Mouse (Mus musculus) neural tube, postnatal 0 days (tissue): ENCODE results near the gene Lce1e. TPM values are rescaled to one million over a fixed set of nuclear protein-coding genes. Genes with fewer than 3 reads are reported as not detected.

Experiments
- polyA plus RNA-seq: library from polyadenylated mRNA; unstranded; fragments of >200 nt; fragmentation: Nextera tagmentation; extraction: Ambion mirVana; gene quantifications from 2 replicates; pipeline ENCODE4 v1.2.1, GENCODE M21; 2015

Lce1e gene
- not detected in 2 replicates for polyA plus RNA-seq

GRCm38 (mm10) chr3:92708974-92709373, at the start of gene Lce1e:
Lce1e (minus strand) TSS chr3:92709074.

DNA sequence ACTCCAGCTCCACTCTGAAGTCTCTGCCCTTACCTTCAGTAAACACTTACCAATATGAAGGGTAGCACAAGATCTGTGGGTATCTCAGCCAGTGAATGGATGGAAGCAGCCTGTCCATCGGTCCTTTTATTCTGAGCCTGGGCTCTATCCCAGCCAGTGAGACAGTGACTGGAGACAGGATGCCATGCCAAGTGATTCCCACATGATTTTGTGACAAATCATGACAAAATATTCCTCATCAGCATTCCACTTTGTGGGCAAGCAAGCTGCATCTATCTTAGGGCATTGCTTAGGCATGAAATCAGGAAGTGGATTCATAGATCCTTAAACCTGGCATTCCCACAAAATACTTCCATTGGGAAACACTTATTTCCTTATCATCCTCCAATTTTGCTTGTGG, 43.4 kb upstream of the Lce1e start, which contains the start of gene Lce1g:
TSS of gene Lce1g (minus strand) at position 101 of the 400 bp plus-strand sequence.

GRCm38 (mm10) chr3:92738996-92739395, 30.1 kb upstream of the Lce1e start, which contains the start of gene Gm38119:
Gm38119 (minus strand) TSS chr3:92739096.

GRCm38 (mm10) chr3:92720250-92720649, 11.4 kb upstream of the Lce1e start, which contains the start of gene Lce1f:
Lce1f (minus strand) TSS chr3:92720350.

DNA sequence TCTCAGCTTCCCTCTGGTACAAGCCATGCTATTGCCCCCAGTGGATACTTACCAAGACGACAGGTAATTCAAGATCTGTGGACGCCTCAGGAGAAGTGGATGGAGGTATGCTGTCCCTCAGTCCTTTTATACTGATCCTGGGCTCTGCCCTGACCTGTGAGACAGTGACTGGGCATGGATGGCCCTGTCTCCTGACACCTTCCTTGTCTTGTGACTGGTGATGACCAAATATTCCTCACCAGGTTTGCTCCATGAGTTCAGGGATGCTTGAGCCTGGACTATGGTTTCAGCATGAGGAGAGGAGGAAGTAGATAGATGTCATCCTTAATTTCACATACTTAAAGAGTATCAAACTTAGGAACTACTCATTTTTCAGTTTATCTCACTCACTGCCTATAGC, 21.8 kb downstream of the Lce1e start, which contains the start of gene Lce1d:
TSS of gene Lce1d (minus strand) at position 101 of the 400 bp plus-strand sequence.

GRCm38 (mm10) chr3:92678947-92679346, 29.9 kb downstream of the Lce1e start, which contains the start of gene Lce1c:
Lce1c (plus strand) TSS chr3:92679247.

GRCm38 (mm10) chr3:92670215-92670614, 38.7 kb downstream of the Lce1e start, which contains the start of gene Lce1a2:
Lce1a2 (minus strand) TSS chr3:92670315.

Other genes starting within 250 kb of the Lce1e start
- gene Sprr1a, start 223.2 kb downstream of the Lce1e start, polyA plus RNA-seq: 0.85 and 1.2 TPM in 2 replicates
- gene Sprr4, start 208.6 kb downstream of the Lce1e start, polyA plus RNA-seq: not detected in 2 replicates
- gene 2310046K23Rik, start 174.6 kb downstream of the Lce1e start, polyA plus RNA-seq: not detected in 2 replicates
- gene Ivl, start 135.3 kb downstream of the Lce1e start, polyA plus RNA-seq: not detected in 2 replicates
- not detected in 2 replicates for gene Smcp, start 120.1 kb downstream of the Lce1e start, polyA plus RNA-seq
- gene 2210017I01Rik, start 101.6 kb downstream of the Lce1e start, polyA plus RNA-seq: not detected in 2 replicates
- not detected in 2 replicates for gene Lce6a, start 87.4 kb downstream of the Lce1e start, polyA plus RNA-seq
- gene Lce1a1, start 60.8 kb downstream of the Lce1e start, polyA plus RNA-seq: not detected in 2 replicates
- not detected in 2 replicates for gene Lce1b, start 52.1 kb downstream of the Lce1e start, polyA plus RNA-seq
- gene Lce1a2, start 38.8 kb downstream of the Lce1e start, polyA plus RNA-seq: not detected in 2 replicates
- not detected in 2 replicates for gene Lce1c, start 29.8 kb downstream of the Lce1e start, polyA plus RNA-seq
- gene Lce1d, start 21.9 kb downstream of the Lce1e start, polyA plus RNA-seq: not detected in 2 replicates
- gene Lce1f, start 11.3 kb upstream of the Lce1e start, polyA plus RNA-seq: not detected in 2 replicates
- gene Gm38119, start 30.0 kb upstream of the Lce1e start, polyA plus RNA-seq: not detected in 2 replicates
- not detected in 2 replicates for gene Lce1g, start 43.3 kb upstream of the Lce1e start, polyA plus RNA-seq
- not detected in 2 replicates for gene Lce1h, start 56.0 kb upstream of the Lce1e start, polyA plus RNA-seq
- not detected in 2 replicates for gene Lce1i, start 69.8 kb upstream of the Lce1e start, polyA plus RNA-seq
- gene Lce1j, start 81.4 kb upstream of the Lce1e start, polyA plus RNA-seq: not detected in 2 replicates
- gene Lce1k, start 98.8 kb upstream of the Lce1e start, polyA plus RNA-seq: not detected in 2 replicates
- not detected in 2 replicates for gene Kprp, start 118.2 kb upstream of the Lce1e start, polyA plus RNA-seq
- gene Lce1l, start 142.2 kb upstream of the Lce1e start, polyA plus RNA-seq: not detected in 2 replicates
- gene 2310050C09Rik, start 161.1 kb upstream of the Lce1e start, polyA plus RNA-seq: not detected in 2 replicates
- gene Lce3a, start 217.2 kb upstream of the Lce1e start, polyA plus RNA-seq: not detected in 2 replicates
- not detected in 2 replicates for gene Lce3b, start 223.9 kb upstream of the Lce1e start, polyA plus RNA-seq
- gene Lce3c, start 235.4 kb upstream of the Lce1e start, polyA plus RNA-seq: not detected in 2 replicates
- not detected in 2 replicates for gene Lce3d, start 248.3 kb upstream of the Lce1e start, polyA plus RNA-seq